Mouse (Mus musculus) cerebellum, adult 8-10 months (tissue): ENCODE data around the gene Spire2.
"Not testable (repeated sequence)": the region's sequence is repeated elsewhere in the genome, so short reads cannot be mapped to it uniquely, and the experiment has no call there.

Source experiments
- DNase-seq: peaks from one replicate; pipeline ENCODE4 v3.0.0; 2022

The Spire2 gene

GRCm38 (mm10) chr8:123332262-123333090 lies at the start of gene Spire2:
TSS of gene Spire2 (plus strand) at chr8:123332713.
- DNase-seq = peak; percentile 70

DNA sequence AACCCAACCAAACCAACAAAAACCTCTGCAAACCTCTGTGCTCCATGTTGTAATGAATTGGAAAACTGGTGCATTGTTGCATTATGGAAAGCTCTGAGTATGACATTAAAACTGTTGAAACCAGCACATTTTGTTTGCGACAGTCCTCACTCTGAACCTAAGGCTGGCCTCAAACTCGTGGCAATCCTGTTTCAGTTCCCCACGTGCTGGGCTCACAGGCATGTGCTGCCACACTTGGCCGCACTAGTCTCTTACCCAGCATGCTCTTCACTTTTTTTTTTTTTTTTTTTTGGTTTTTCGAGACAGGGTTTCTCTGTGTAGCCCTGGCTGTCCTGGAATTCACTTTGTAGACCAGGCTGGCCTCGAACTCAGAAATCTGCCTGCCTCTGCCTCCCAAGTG lies 49.5 kb upstream of the Spire2 start:
- DNase-seq = not testable (repeated sequence)

- no peak for DNase-seq
These were observed 48.5 kb upstream of the Spire2 start for GRCm38 (mm10) chr8:123283991-123284390.

DNA sequence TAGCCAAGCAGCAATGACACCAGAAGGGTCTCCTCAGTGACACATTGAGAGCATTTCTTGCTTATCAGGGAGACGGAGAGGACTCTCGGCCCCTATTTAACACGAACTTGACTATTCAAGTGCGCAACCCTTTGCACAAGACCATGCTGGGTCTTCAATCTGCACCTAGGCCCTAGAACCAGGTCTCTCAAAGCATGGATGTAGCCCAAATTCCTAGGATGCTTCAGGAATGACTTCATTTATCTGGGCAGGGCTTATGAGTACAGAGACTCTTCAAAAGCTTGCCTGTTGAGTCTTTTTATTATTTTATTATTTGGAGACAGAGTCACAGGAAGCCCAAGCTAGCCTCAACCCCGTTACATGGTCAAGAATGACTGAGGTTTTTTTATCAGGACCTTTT lies 48.0 kb upstream of the Spire2 start:
- DNase-seq = no peak

DNA sequence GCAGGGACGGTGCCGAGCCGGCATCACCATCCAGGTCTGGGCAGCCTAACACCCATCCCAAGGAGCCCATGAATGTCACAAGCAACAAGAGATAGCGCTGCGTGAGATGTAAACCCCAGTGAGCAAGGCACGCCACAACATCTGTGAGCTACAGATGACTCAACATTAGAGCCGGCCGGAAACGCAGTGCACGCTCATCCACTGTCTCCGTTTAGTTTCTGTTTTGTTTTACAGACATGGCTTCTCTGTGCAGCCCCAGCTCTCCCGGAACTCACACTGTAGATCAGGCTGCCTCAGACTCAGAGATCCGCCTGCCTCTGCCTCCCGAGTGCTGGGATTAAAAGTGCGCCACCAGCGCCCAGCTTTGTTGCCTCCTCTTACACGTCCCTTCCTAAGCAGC lies 45.2 kb upstream of the Spire2 start:
- no peak for DNase-seq

DNA sequence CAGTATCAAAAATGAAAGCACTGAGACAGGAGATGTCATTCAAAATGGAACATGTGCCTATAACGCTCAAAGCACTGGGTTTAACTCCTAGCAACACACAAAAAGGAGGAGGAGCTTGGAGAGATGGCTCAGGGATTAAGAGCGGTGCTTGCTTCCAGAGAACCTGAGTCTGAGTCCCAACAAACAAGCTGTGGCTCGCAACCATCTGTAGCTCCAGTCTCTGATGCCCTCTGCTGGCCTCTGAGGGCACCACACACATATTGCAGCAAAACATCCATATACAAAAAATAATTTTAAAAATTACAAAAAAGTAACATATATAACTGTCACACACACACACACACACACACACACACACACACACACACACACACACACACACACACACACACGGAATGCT lies 42.3 kb upstream of the Spire2 start:
- no peak for DNase-seq

DNA sequence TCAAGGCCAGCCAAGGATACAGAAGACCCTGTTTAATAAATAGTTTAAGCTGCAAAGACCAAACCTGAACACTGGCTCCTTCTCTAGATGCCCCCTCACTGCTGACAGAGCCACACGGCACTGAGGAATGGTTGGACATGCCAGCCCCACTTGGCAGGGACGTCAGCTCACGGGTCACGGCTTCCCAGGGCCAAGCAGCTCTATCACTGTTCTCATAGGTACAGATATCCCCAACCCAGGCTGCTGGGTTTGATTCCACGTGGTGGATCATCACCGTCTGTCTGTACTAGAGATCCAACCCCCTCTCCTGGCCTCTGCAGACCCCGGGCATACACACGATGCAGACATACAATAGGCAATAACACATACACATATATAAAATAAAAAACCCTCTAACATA lies 41.8 kb upstream of the Spire2 start:
- DNase-seq = no peak

- DNase-seq = no peak
These were observed 40.8 kb upstream of the Spire2 start for GRCm38 (mm10) chr8:123291716-123292115.

GRCm38 (mm10) chr8:123292281-123292680 lies 40.2 kb upstream of the Spire2 start:
- DNase-seq = no peak

DNA sequence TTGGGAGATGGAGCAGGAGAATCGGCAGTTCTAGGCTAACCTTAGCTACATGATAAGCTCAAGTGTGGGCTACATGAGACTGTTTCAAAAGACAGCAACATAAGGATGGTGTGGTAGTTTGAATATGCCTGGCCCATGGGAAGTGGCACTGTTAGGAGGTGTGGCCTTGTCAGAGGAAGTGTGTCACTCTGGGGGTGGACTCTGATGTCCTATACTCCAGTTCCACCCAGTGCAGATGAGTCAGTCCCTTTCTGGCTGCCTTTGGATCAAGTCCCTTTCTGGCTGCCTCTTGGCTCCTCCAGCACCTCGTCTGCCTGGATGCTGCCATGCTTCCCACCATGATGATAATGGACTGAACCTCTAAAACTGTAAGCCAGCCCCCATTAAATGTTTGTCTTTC lies 39.7 kb upstream of the Spire2 start:
- no peak for DNase-seq

DNA sequence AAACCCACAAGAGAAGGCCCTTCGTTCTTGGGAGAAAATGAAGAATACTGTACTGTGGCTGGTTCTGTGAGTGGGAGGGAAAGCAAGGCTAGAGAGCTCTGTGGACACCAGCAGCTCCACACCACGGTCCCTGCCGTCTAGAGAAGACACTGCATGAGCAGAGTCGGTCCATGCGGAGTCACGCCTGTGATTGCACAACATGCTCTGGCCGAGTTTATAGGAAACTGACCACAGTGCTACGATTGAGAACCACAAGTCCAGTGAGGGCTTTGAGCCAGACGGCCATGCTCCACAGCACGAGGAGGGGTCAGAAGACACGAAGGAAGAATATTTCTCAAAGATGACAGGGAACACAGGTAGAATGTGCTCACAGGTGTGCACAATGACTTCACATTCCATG lies 34.2 kb upstream of the Spire2 start:
- DNase-seq = no peak

- DNase-seq = no peak
These were observed 23.8 kb upstream of the Spire2 start for GRCm38 (mm10) chr8:123308738-123309137.

DNA sequence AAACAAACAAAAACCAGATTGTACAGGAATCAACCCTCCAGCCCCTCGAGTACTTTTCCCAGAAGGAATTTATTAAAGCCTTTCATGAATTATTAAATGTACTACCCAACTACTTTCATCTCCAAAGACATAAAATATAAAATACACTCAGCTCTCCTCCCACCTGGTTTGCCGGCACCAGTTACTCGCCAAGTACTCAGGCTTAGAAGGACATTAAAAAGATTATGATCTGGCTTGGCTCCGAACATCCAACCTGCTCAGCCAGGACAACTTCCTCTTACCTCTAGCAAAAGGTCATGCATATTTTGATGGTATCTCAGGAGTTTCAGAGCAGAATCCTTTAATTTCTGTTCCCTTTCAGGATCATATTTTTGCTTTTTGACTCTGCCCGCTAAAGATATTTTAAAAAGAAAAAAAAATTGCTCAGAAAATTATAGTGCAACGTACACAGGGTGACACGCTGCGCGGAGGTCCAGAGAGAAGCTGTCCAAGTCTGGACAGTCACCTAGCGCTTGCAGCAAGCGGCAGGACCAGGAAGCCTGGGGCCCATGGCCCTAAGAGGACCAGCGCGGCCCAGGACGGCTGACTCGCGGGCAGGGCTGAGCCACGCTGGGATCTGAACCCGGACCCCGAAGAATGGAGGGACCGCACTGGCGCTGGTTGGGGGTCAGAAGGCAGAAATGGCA lies 14.6 kb upstream of the Spire2 start:
- no peak for DNase-seq

GRCm38 (mm10) chr8:123318467-123318911 lies 14.0 kb upstream of the Spire2 start, which contains the start of gene Fanca:
TSS of gene Fanca (minus strand) at chr8:123318576.
- DNase-seq = peak; percentile 89

DNA sequence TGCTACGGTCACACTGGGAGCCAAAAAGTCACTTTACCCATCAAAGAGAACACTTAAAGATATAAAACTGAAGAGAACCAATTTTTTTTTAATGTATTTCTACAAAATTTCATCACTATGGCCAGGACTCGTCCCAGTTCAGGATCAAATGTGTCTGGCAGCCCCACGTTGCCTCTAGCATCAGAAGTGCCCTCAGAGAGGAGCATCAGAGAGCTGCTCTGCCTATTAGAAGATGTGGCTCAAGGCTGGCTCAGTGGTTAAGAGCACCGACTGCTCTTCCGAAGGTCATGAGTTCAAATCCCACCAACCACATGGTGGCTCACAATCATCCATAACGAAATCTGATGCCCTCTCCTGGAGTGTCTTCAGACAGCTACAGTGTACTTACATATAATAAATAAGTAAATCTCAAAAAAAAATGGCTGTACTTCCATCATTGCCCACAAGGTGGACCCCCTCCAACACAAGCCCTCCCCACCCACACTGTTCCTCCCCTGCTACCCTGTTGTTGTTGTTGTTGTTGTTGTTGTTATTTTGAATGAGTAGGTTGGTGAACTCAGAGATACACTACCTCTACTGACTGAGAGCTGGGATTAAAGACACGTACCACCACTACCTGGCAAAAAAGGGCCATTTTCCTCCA lies 12.9 kb upstream of the Spire2 start:
- peak; percentile 55 for DNase-seq

- no peak for DNase-seq
These were observed 4.0 kb upstream of the Spire2 start for GRCm38 (mm10) chr8:123328552-123328951.

DNA sequence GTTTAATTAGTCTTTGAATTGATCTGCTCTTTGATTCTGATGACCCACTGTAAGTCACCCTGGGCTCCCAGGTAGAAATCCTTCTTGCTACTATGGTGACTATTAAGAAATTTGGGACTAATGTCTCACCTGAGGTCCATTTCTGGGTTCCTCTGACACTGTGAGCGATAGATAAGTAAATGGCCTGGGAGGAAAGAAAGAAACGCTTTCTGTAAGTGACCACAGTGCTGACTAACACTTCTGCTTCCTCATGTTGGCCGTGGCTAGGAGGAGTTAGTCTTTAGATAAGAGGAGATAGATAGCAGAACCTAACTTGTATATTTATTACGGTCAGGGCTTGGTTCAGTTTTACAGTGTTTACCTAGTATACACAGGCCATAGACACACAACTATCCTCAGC lies 3.2 kb upstream of the Spire2 start:
- DNase-seq = no peak

DNA sequence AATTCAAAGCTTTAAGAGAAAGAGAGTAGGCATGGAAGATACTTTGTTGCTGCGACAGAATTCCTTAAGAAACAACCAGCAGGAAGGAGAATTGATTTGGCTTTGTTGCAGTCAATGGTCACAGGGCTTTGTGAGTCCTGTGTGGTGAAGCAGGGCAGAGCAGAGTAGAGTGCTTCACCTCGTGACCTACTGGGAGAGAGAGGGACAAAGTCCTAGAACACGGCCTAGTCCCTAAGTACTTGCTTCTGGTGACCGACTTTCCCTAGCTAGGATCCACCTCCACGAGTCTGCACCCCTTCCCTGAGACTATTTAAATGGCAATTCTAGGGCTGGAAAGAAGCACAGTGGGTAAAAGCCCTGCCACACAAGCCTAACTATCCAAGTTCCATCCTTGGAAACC lies 2.6 kb upstream of the Spire2 start:
- DNase-seq = no peak

DNA sequence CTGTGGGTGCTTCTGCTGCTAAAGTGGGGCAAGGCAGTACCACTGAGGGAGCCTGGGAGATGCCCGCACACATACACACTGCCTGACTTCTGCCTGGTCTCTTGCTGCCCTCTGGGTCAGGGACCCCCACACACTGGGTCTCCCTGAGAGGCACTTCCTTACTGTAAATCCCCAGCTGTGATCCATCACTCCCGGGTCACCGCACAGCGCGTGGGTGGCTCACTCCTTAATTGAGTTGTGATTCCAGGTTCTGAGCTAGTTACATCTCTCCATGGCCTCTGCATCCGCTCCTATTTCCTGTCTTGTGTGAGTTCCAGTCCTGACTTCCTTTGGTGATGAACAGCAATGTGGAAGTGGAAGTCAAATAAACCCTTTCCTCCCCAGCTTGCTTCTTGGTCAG lies 1.8 kb upstream of the Spire2 start:
- DNase-seq = no peak

DNA sequence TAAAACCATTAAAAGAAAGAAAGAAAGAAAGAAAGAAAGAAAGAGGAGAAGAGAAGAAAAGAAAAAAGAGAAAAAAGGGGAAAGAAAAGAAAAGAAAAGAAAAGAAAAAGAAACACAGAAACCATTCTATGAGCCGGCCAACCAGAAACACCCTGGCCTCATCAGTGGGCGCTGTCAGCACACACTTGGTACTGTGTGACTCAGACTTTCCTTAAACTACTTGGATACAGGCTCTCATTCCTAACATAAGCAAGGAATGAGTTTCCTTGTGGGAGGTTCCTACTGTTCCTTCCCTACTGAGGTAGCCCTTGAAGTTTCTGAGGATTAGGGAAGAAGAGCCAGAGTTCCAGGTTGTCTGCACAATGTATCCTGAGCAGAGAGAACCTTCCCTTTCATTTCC lies 1.2 kb upstream of the Spire2 start:
- DNase-seq = no peak

DNA sequence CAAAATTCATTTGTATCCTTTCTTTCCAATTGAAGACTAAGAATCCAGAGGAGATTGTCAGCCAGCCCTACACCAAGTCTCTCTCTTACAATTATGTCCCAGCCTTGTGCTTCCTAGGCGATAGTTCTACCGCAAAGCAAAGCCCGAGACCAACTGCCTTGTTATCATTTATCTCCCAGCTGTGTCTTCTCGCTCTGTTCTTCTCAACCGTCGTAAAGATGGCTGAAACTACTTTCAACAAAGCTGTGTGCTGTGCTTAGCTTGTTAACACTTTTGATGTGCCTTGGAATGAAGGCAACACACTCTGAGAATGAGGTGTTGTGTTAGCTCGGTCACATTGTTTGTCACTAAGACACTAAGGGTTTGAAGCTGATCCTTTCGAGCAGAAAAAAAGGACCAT lies 703 bp upstream of the Spire2 start:
- DNase-seq = no peak

- peak; percentile 30 for DNase-seq
These were observed 626 bp downstream of the Spire2 start for GRCm38 (mm10) chr8:123333091-123333587.

- DNase-seq = no peak
These were observed 1.4 kb downstream of the Spire2 start for GRCm38 (mm10) chr8:123333864-123334263.

DNA sequence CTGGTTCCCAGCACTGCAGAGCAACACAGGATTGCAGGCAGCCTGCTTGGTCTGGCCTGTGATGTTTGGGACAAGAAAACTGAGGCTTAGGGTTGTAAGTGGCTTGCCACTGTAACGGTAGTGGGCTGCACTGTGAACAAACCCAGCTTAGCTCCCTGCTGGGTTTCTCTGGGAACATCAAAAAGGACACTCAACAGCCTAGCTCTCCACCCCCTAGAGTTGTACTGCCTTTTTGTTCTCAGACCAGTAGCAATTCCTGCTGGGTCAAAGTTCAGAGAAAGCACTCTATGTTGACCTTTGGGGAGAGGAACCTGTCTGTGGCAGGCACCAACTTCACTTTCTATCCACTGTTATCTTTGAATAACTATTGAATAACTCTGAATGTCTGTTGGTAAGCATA lies 2.0 kb downstream of the Spire2 start:
- no peak for DNase-seq
